In the genomic region with DNA sequence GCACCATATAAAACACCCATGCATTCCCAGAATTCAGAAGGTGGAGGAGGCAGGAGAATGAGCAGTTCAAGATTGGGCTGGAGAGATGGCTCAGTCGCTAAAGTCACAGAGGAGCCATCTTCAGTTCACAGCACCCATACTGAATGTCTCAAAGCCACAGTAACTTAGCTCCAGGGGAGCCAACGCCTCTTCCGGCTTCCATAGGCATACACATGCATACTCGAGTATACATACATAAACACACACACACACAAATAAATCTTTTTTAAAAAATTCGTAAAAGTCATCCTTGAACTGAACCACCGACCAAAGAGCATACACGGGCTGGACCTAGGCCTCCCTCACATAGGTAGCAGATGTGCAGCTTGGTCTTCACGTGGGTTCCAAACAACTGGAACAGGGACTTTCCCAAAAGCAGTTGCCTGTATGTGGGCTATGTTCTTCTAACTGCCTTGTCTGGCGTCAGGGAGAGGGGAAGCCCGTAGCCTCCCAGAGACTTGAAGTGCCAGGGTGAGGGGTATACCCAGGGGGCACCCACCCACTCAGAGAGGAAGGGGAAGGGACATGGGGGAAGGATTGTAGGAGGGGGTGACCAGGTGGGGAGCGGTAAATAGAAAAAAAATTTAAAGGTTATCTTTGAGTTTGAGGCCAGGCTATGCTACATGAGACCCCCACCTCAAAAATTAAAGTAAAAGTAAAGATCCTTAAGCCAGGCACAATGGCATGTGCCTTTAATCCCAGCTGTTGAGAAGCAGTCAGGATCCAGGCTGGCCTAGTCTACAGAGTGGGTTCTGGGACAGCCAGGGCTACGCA, we compare ENCODE assay signal across 9 mouse cellular contexts.
"Had no signal": no experiment of that assay in that cellular context is flagged by ENCODE, and none has a peak within 500 bp of the region (broad histone marks: within the 10 kb centered on the region; RNA-seq: fewer than 3 reads in every experiment).

No protein-coding gene starts in this region.

- H3K9me3 ChIP-seq: kidney, embryonic 15.5 days; limb, embryonic 15.5 days; liver, embryonic 12.5 days; midbrain, embryonic 10.5 days had no signal

- DNase-seq: lung, embryonic 14.5 days; midbrain, embryonic 14.5 days; right cerebral cortex, postnatal 14 days had no signal

- H3K27me3 ChIP-seq: kidney, embryonic 15.5 days; limb, embryonic 15.5 days; liver, embryonic 12.5 days had no signal

- H3K4me3 ChIP-seq: kidney, embryonic 15.5 days; left cerebral cortex, adult 2 months; limb, embryonic 15.5 days; liver, embryonic 12.5 days; midbrain, embryonic 10.5 days; myocyte had no signal

- H3K36me3 ChIP-seq: limb, embryonic 15.5 days had no signal

- H3K27ac ChIP-seq: kidney, embryonic 15.5 days; left cerebral cortex, adult 2 months; limb, embryonic 15.5 days; liver, embryonic 12.5 days; midbrain, embryonic 10.5 days had no signal

- H3K4me2 ChIP-seq: kidney, embryonic 15.5 days; limb, embryonic 15.5 days; liver, embryonic 12.5 days; lung, embryonic 14.5 days had no signal

- H3K9ac ChIP-seq: kidney, embryonic 15.5 days; limb, embryonic 15.5 days; liver, embryonic 12.5 days; lung, embryonic 14.5 days had no signal
